Mouse (Mus musculus): Measurements from ENCODE around the gene Wfdc8. TPM values are rescaled to one million over a fixed set of nuclear protein-coding genes. Genes with fewer than 3 reads are reported as not detected.
"Not testable (repeated sequence)": the region's sequence is repeated elsewhere in the genome, so short reads cannot be mapped to it uniquely, and the experiment has no call there.

Gene Wfdc8
- polyA plus RNA-seq (2016; fragmentation: Nextera tagmentation; extraction: Ambion mirVana), result not detected in 2 replicates

GRCm38 (mm10) chr2:164613471-164613870, at the start of gene Wfdc8, which contains the start of gene Wfdc6b:
Wfdc8 (minus strand) TSS chr2:164613626.
Wfdc6b (plus strand) TSS chr2:164613522.
- WGBS, result 69% methylated on average over 8 of the region's 8 CpGs
- not testable (repeated sequence) for H3K27me3 ChIP-seq; H3K9ac ChIP-seq; ATAC-seq (ENCODE audit: low FRiP score); H3K36me3 ChIP-seq; H3K9me3 ChIP-seq (replicated peaks); H3K4me3 ChIP-seq; H3K27ac ChIP-seq; H3K4me1 ChIP-seq; H3K4me2 ChIP-seq (replicated peaks)

- WGBS, result 83% methylated on average over 9 of the region's 9 CpGs
- no peaks in the 10 kb centered on the region for H3K9me3 ChIP-seq (replicated peaks)
- H3K4me1 ChIP-seq, result no peaks in the 10 kb centered on the region
- no peak within 1 kb of the TSS for H3K27ac ChIP-seq
- H3K4me3 ChIP-seq, result no peak within 1 kb of the TSS
- no peaks in the 10 kb centered on the region for H3K27me3 ChIP-seq
- no peaks in the 10 kb centered on the region for H3K36me3 ChIP-seq
- H3K4me2 ChIP-seq (replicated peaks), result no peak within 1 kb of the TSS
- ATAC-seq (ENCODE audit: low FRiP score), result no peak
- H3K9ac ChIP-seq, result no peak within 1 kb of the TSS
These were observed 43.1 kb upstream of the Wfdc8 start, which contains the start of gene Wfdc9 for GRCm38 (mm10) chr2:164656483-164656882. Wfdc9 (minus strand) TSS chr2:164656583.

GRCm38 (mm10) chr2:164655858-164656257, 42.4 kb upstream of the Wfdc8 start, which contains the start of gene Wfdc10:
Wfdc10 (plus strand) TSS chr2:164656046.
- no peak within 1 kb of the TSS for H3K9ac ChIP-seq
- 18% methylated on average over 11 of the region's 11 CpGs for WGBS
- H3K4me1 ChIP-seq, result no peaks in the 10 kb centered on the region
- ATAC-seq (ENCODE audit: low FRiP score), result no peak
- no peaks in the 10 kb centered on the region for H3K9me3 ChIP-seq (replicated peaks)
- no peak within 1 kb of the TSS for H3K4me3 ChIP-seq
- no peaks in the 10 kb centered on the region for H3K27me3 ChIP-seq
- H3K27ac ChIP-seq, result no peak within 1 kb of the TSS
- H3K4me2 ChIP-seq (replicated peaks), result no peak within 1 kb of the TSS
- H3K36me3 ChIP-seq, result no peaks in the 10 kb centered on the region

GRCm38 (mm10) chr2:164641881-164642673, 28.7 kb upstream of the Wfdc8 start:
- Histone ChIP-seq H3K9ac (no peak overlapping the region), H3K27me3 (no peaks in the 10 kb centered on the region), H3K4me2 (replicated peaks) (no peak overlapping the region), H3K36me3 (no peaks in the 10 kb centered on the region), H3K27ac (no peak overlapping the region), H3K4me3 (no peak overlapping the region), H3K4me1 (no peaks in the 10 kb centered on the region), H3K9me3 (replicated peaks) (no peaks in the 10 kb centered on the region)
- no peak for ATAC-seq (ENCODE audit: low FRiP score)
- WGBS, result 83% methylated on average over 13 of the region's 13 CpGs

- no peaks in the 10 kb centered on the region for H3K36me3 ChIP-seq
- H3K4me3 ChIP-seq, result no peak overlapping the region
- no peak overlapping the region for H3K4me2 ChIP-seq (replicated peaks)
- no peaks in the 10 kb centered on the region for H3K9me3 ChIP-seq (replicated peaks)
- H3K27ac ChIP-seq, result no peak overlapping the region
- no peak overlapping the region for H3K9ac ChIP-seq
- WGBS, result 72% methylated on average over 7 of the region's 7 CpGs
- no peak for ATAC-seq (ENCODE audit: low FRiP score)
- no peaks in the 10 kb centered on the region for H3K27me3 ChIP-seq
- H3K4me1 ChIP-seq, result no peaks in the 10 kb centered on the region
These were observed 27.7 kb upstream of the Wfdc8 start for GRCm38 (mm10) chr2:164641129-164641528.

GRCm38 (mm10) chr2:164638696-164639095, 25.3 kb upstream of the Wfdc8 start, which contains the start of gene Wfdc16:
Wfdc16 (minus strand) TSS chr2:164638796.
- no peak for ATAC-seq (ENCODE audit: low FRiP score)
- H3K4me2 ChIP-seq (replicated peaks), result no peak within 1 kb of the TSS
- WGBS, result 91% methylated on average over 3 of the region's 3 CpGs
- no peaks in the 10 kb centered on the region for H3K4me1 ChIP-seq
- H3K4me3 ChIP-seq, result no peak within 1 kb of the TSS
- H3K27ac ChIP-seq, result no peak within 1 kb of the TSS
- no peaks in the 10 kb centered on the region for H3K36me3 ChIP-seq
- H3K9me3 ChIP-seq (replicated peaks), result no peaks in the 10 kb centered on the region
- no peak within 1 kb of the TSS for H3K9ac ChIP-seq
- H3K27me3 ChIP-seq, result no peaks in the 10 kb centered on the region

GRCm38 (mm10) chr2:164635266-164635665, 21.8 kb upstream of the Wfdc8 start:
- ATAC-seq (ENCODE audit: low FRiP score), result no peak
- Histone ChIP-seq H3K4me1 (no peaks in the 10 kb centered on the region), H3K27me3 (no peaks in the 10 kb centered on the region), H3K4me3 (no peak overlapping the region), H3K9me3 (replicated peaks) (no peaks in the 10 kb centered on the region), H3K9ac (no peak overlapping the region), H3K27ac (no peak overlapping the region), H3K36me3 (no peaks in the 10 kb centered on the region), H3K4me2 (replicated peaks) (no peak overlapping the region)
- WGBS, result 77% methylated on average over 9 of the region's 9 CpGs

GRCm38 (mm10) chr2:164621775-164622174, 8.3 kb upstream of the Wfdc8 start:
- no peak for ATAC-seq (ENCODE audit: low FRiP score)
- no peaks in the 10 kb centered on the region for H3K9me3 ChIP-seq (replicated peaks)
- H3K9ac ChIP-seq, result no peak overlapping the region
- H3K36me3 ChIP-seq, result no peaks in the 10 kb centered on the region
- no peak overlapping the region for H3K27ac ChIP-seq
- no peaks in the 10 kb centered on the region for H3K27me3 ChIP-seq
- 89% methylated on average over 4 of the region's 4 CpGs for WGBS
- no peak overlapping the region for H3K4me3 ChIP-seq
- H3K4me2 ChIP-seq (replicated peaks), result no peak overlapping the region
- H3K4me1 ChIP-seq, result no peaks in the 10 kb centered on the region

GRCm38 (mm10) chr2:164619050-164619449, 5.6 kb upstream of the Wfdc8 start:
- Histone ChIP-seq H3K27ac (no peak overlapping the region), H3K4me2 (replicated peaks) (no peak overlapping the region), H3K27me3 (no peaks in the 10 kb centered on the region), H3K4me1 (no peaks in the 10 kb centered on the region), H3K9me3 (replicated peaks) (no peaks in the 10 kb centered on the region), H3K9ac (no peak overlapping the region), H3K36me3 (no peaks in the 10 kb centered on the region), H3K4me3 (no peak overlapping the region)
- no peak for ATAC-seq (ENCODE audit: low FRiP score)
- WGBS, result 87% methylated on average over 5 of the region's 5 CpGs

GRCm38 (mm10) chr2:164615386-164615785, 2.0 kb upstream of the Wfdc8 start:
- Histone ChIP-seq H3K36me3 (no peaks in the 10 kb centered on the region), H3K9me3 (replicated peaks) (no peaks in the 10 kb centered on the region), H3K9ac (no peak overlapping the region), H3K27me3 (no peaks in the 10 kb centered on the region), H3K4me3 (no peak overlapping the region), H3K4me1 (no peaks in the 10 kb centered on the region), H3K4me2 (replicated peaks) (no peak overlapping the region), H3K27ac (no peak overlapping the region)
- 96% methylated on average over 3 of the region's 3 CpGs for WGBS
- no peak for ATAC-seq (ENCODE audit: low FRiP score)

GRCm38 (mm10) chr2:164608781-164609180, 4.6 kb downstream of the Wfdc8 start:
- Histone ChIP-seq H3K4me1 (no peaks in the 10 kb centered on the region), H3K36me3 (no peaks in the 10 kb centered on the region), H3K9ac (no peak overlapping the region), H3K4me3 (no peak overlapping the region), H3K27ac (no peak overlapping the region), H3K27me3 (peaks cover 3% of the 10 kb centered on the region; the same call in 1 of the 2 replicates), H3K9me3 (replicated peaks) (no peaks in the 10 kb centered on the region), H3K4me2 (replicated peaks) (no peak overlapping the region)
- 85% methylated on average over 6 of the region's 6 CpGs for WGBS
- ATAC-seq (ENCODE audit: low FRiP score), result no peak

GRCm38 (mm10) chr2:164604411-164604810, 9.0 kb downstream of the Wfdc8 start:
- 88% methylated on average over 8 of the region's 8 CpGs for WGBS
- Histone ChIP-seq H3K9me3 (replicated peaks) (no peaks in the 10 kb centered on the region), H3K27ac (no peak overlapping the region), H3K9ac (no peak overlapping the region), H3K36me3 (no peaks in the 10 kb centered on the region), H3K27me3 (peaks cover 3% of the 10 kb centered on the region; the same call in 1 of the 2 replicates), H3K4me1 (no peaks in the 10 kb centered on the region), H3K4me2 (replicated peaks) (no peak overlapping the region), H3K4me3 (no peak overlapping the region)
- no peak for ATAC-seq (ENCODE audit: low FRiP score)

- no peak overlapping the region for H3K4me3 ChIP-seq
- no peak overlapping the region for H3K27ac ChIP-seq
- no peaks in the 10 kb centered on the region for H3K9me3 ChIP-seq (replicated peaks)
- no peak for ATAC-seq (ENCODE audit: low FRiP score)
- no peaks in the 10 kb centered on the region for H3K4me1 ChIP-seq
- H3K36me3 ChIP-seq, result no peaks in the 10 kb centered on the region
- H3K4me2 ChIP-seq (replicated peaks), result no peak overlapping the region
- no peak overlapping the region for H3K9ac ChIP-seq
- H3K27me3 ChIP-seq, result peaks cover 3% of the 10 kb centered on the region; the same call in 1 of the 2 replicates
- 86% methylated on average over 3 of the region's 3 CpGs for WGBS
These were observed 9.9 kb downstream of the Wfdc8 start for GRCm38 (mm10) chr2:164603482-164603881.

All from hindbrain, embryonic 12.5 days (tissue).